Mouse (Mus musculus) testis, adult 2 months (tissue): Measurements from ENCODE around the gene Ccno.

Experiments used
- CTCF ChIP-seq: fragments of 200-500 bp; IDR thresholded peaks from 2 replicates; pipeline ENCODE4 v1.5.1; 2012; ENCODE audit warnings: low read depth, mild to moderate bottlenecking, inconsistent platforms, low read length, moderate library complexity; ENCODE audit not compliant: control insufficient read depth, insufficient read depth, insufficient replicate concordance
- POLR2A ChIP-seq: fragments of 200-500 bp; IDR thresholded peaks from 2 replicates; pipeline ENCODE4 v1.6.1; 2012; ENCODE audit warnings: low read depth, mild to moderate bottlenecking, inconsistent platforms, low read length, moderate library complexity; ENCODE audit not compliant: control insufficient read depth

GRCm38 (mm10) chr13:112988866-112989265 is 1.3 kb downstream of the Ccno start:
- TF ChIP-seq POLR2A (no peak), CTCF (no peak)
